Mouse (Mus musculus) midbrain, embryonic 12.5 days (tissue): ENCODE measurements around the gene Sept12. TPM values are rescaled to one million over a fixed set of nuclear protein-coding genes. Genes with fewer than 3 reads are reported as not detected.

Experiments
- ATAC-seq: fragments of 200-750 bp; cut with Nextera tagmentation; 2 replicates; pipeline ENCODE4 v1.8.0; 2017; ENCODE audit warnings: low read depth, moderate TSS enrichment, moderate library complexity; ENCODE audit not compliant: low FRiP score
- H3K27ac ChIP-seq: fragments of 300-500 bp; sonication (generic); replicated peaks from 2 replicates; pipeline ENCODE4 v1.5.1; 2016; ENCODE audit warnings: mild to moderate bottlenecking
- H3K27me3 ChIP-seq: fragments of 300-500 bp; sonication (generic); 2 replicates; pipeline ENCODE4 v1.6.1; 2016; ENCODE audit warnings: mild to moderate bottlenecking
- H3K36me3 ChIP-seq: fragments of 300-500 bp; sonication (generic); 2 replicates; pipeline ENCODE4 v1.6.1; 2016
- H3K4me1 ChIP-seq: fragments of 300-500 bp; sonication (generic); 2 replicates; pipeline ENCODE4 v1.6.1; 2016
- H3K4me2 ChIP-seq: fragments of 300-500 bp; sonication (generic); replicated peaks from 2 replicates; pipeline ENCODE4 v1.6.1; 2016; ENCODE audit warnings: mild to moderate bottlenecking, moderate library complexity
- H3K4me3 ChIP-seq: fragments of 300-500 bp; sonication (generic); 2 replicates; pipeline ENCODE4 v1.5.1; 2016; ENCODE audit warnings: mild to moderate bottlenecking
- H3K9ac ChIP-seq: fragments of 300-500 bp; sonication (generic); replicated peaks from 2 replicates; pipeline ENCODE4 v1.6.1; 2016; ENCODE audit warnings: mild to moderate bottlenecking, moderate library complexity
- H3K9me3 ChIP-seq: fragments of 300-500 bp; sonication (generic); 2 replicates; pipeline ENCODE4 v1.6.1; 2016; ENCODE audit warnings: mild to moderate bottlenecking
- WGBS: fragments of 180-500 bp; shearing (Covaris S2); methylation state at CpG from one replicate; pipeline ENCODE4 v1.1.7; 2016; 5-methylcytosine and 5-hydroxymethylcytosine counted together
- polyA plus RNA-seq: library from polyadenylated mRNA; unstranded; fragments of >200 nt; fragmentation: Nextera tagmentation; extraction: Ambion mirVana; gene quantifications from 2 replicates; pipeline ENCODE4 v1.2.1, GENCODE M21; 2016

Sept12 gene
- polyA plus RNA-seq, 1 experiment from 2014 or later: not detected

DNA sequence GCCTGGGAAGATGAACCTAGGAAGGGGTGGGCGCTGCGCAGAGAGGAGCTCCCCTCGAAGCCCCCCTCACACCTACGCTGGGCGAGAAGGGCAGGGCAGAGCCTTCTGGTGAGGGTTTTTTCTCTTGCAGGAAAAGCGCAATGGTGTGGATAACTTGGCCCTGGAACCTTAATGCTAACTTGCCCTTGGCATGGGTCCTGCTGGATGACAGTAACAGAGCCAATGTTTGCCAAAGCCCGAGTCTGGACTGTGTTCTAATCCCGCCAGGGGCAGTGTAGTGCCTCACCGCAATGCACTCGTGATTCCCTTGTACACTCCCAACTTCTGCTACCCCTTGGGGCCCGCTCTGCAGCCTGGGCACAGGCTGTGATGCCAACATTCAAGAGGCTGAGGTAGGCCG lies 10.4 kb upstream of the Sept12 start:
- no peak for ATAC-seq
- H3K4me3 ChIP-seq: no peak overlapping the region
- no peak overlapping the region for H3K4me2 ChIP-seq
- H3K9ac ChIP-seq: no peak overlapping the region
- peaks cover 23% of the 10 kb centered on the region for H3K4me1 ChIP-seq
- H3K9me3 ChIP-seq: no peaks in the 10 kb centered on the region
- no peaks in the 10 kb centered on the region for H3K27me3 ChIP-seq
- 83% methylated on average over 12 of the region's 12 CpGs for WGBS
- peaks cover 13% of the 10 kb centered on the region for H3K36me3 ChIP-seq
- no peak overlapping the region for H3K27ac ChIP-seq

DNA sequence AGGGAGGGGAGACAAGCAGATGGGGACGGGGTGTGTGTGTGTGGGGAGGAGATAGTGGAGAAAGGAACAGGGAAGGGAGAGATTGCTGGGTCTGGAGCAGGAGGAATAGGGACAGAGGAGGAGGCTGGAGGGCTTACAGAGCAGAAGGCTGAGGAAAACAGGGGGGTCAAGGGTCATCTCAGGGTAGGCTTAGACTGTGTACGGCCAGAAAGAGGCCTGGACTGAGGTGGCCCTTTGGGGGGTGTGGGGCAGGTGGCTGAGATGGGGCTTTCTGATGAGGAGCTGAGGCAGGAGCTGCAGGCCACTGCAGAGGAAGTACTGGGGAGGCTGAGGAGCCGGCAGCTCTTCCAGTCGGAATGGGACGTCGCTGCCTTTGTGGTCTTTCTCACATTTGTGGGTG lies 9.8 kb upstream of the Sept12 start:
- H3K4me1 ChIP-seq: peaks cover 18% of the 10 kb centered on the region
- H3K27me3 ChIP-seq: no peaks in the 10 kb centered on the region
- peaks cover 13% of the 10 kb centered on the region for H3K36me3 ChIP-seq
- no peak overlapping the region for H3K4me3 ChIP-seq
- 61% methylated on average over 6 of the region's 6 CpGs for WGBS
- no peaks in the 10 kb centered on the region for H3K9me3 ChIP-seq
- H3K4me2 ChIP-seq: no peak overlapping the region
- H3K27ac ChIP-seq: no peak overlapping the region
- no peak overlapping the region for H3K9ac ChIP-seq
- no peak for ATAC-seq

DNA sequence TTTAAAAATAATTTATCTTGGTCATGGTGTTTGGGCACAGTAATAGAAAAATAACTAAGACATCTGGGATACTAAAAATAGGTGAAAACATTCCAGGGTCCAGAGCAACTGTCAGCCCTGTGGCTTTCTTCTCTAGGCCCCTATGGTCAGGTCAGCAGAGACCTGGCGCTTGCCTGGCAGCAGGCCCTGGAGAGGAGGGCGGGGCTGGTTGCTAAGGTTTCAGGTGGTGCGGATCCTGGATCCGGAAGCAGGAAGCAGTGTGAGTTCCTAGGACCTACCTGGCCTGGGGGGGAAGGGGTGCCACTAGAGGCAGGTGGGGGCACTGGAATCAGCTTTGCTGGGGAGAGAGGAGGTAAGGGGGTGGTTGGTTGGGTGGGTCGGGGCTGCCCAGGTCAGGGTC lies 9.4 kb upstream of the Sept12 start, which contains the start of gene Smim22:
TSS of gene Smim22 (plus strand) at position 222 of the 400 bp plus-strand sequence.
- Histone ChIP-seq H3K9ac (no peak within 1 kb of the TSS), H3K4me1 (peaks cover 14% of the 10 kb centered on the region), H3K4me3 (no peak within 1 kb of the TSS), H3K27ac (no peak within 1 kb of the TSS), H3K27me3 (no peaks in the 10 kb centered on the region), H3K36me3 (peaks cover 13% of the 10 kb centered on the region), H3K4me2 (no peak within 1 kb of the TSS), H3K9me3 (no peaks in the 10 kb centered on the region)
- no peak for ATAC-seq
- 54% methylated on average over 5 of the region's 5 CpGs for WGBS

DNA sequence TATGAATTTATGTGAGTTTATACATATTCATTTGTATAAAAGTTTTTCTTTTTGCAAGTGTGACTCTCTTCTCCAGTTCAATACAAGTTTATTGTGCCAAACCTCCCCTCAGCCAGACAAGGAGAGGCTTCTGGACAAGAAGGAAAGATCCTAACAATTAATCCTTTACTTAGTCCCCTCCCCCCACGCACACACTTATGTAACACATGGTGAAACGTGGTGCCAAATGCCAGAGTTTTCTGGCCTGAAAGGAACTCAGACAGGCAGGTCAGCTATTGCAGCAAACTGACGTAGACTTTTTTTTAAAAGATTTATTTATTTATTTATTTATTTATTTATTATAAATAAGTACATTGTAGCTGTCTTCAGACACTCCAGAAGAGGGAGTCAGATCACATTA lies 3.0 kb upstream of the Sept12 start:
- ATAC-seq: no peak
- WGBS: 71% methylated on average over 3 of the region's 3 CpGs
- Histone ChIP-seq H3K27ac (no peak overlapping the region), H3K9ac (no peak overlapping the region), H3K4me2 (no peak overlapping the region), H3K9me3 (no peaks in the 10 kb centered on the region), H3K4me3 (no peak overlapping the region), H3K4me1 (no peaks in the 10 kb centered on the region), H3K36me3 (no peaks in the 10 kb centered on the region), H3K27me3 (no peaks in the 10 kb centered on the region)

DNA sequence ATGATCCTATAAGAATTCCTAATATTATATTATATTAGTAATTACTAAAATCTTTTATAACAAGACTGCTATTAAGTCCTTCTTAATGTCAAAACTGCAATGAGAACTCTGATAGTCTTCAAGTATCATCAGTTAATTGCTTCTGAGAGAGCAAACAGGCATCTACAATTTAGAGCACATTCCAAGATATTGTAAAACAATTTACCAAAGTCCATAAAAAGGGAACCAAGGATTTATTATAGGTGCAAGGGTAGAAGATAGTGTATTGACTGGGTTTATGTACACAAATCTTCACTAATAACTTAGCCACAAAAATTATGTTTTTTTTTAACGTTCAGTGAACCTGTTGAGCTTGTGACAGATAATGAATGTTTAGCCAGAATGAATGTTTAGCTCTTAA lies 1.3 kb upstream of the Sept12 start:
- Histone ChIP-seq H3K36me3 (no peaks in the 10 kb centered on the region), H3K4me3 (no peak overlapping the region), H3K27ac (no peak overlapping the region), H3K9me3 (no peaks in the 10 kb centered on the region), H3K4me1 (no peaks in the 10 kb centered on the region), H3K9ac (no peak overlapping the region), H3K27me3 (no peaks in the 10 kb centered on the region), H3K4me2 (no peak overlapping the region)
- WGBS: 87% methylated on average over 1 of the region's 1 CpGs
- no peak for ATAC-seq

DNA sequence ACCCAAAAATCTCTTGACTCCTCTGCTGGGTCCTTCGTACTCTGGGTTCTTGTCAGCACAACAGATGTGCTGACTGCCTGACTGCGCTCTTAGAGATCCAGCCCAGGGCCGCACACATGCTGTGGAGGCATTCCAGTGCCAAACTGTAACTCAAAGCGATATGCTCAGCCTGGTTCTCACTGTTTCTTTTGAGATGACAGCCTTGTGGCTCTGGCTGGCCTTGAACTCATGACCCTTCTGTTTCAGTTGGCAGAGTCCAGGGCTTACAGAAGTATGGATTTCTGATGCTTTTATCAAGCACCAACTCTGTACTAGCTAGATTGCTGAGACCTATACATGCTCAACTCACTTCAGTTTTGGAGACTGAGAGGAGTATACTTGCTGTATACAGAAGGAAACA lies 4.4 kb downstream of the Sept12 start:
- no peak overlapping the region for H3K27ac ChIP-seq
- no peak overlapping the region for H3K4me3 ChIP-seq
- H3K4me1 ChIP-seq: no peaks in the 10 kb centered on the region
- 81% methylated on average over 4 of the region's 4 CpGs for WGBS
- no peaks in the 10 kb centered on the region for H3K27me3 ChIP-seq
- no peak overlapping the region for H3K4me2 ChIP-seq
- H3K9ac ChIP-seq: no peak overlapping the region
- no peaks in the 10 kb centered on the region for H3K9me3 ChIP-seq
- ATAC-seq: no peak
- H3K36me3 ChIP-seq: no peaks in the 10 kb centered on the region

DNA sequence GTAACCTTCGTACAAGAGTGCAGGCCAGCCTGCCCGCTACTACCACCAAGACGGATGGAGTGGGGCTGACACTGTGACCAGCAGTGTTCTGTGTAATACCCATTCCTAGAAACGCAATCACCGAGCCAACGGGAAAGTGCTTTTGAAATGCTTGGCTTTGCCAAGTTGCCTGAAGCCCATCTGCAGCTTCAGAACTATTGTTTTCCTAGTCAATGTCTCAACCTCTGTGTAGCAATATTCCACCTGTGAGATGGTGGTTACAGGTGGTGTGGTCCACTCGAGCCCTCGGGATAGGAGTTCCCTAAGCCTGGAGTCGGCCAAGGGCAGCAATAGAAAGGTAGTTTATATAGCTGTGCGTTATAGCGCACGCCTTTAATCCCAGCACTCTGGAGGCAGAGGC lies 12.9 kb downstream of the Sept12 start:
- Histone ChIP-seq H3K27me3 (no peaks in the 10 kb centered on the region), H3K4me3 (no peak overlapping the region), H3K4me1 (no peaks in the 10 kb centered on the region), H3K9me3 (no peaks in the 10 kb centered on the region), H3K36me3 (no peaks in the 10 kb centered on the region), H3K9ac (no peak overlapping the region), H3K4me2 (no peak overlapping the region), H3K27ac (no peak overlapping the region)
- WGBS: 93% methylated on average over 12 of the region's 12 CpGs
- no peak for ATAC-seq

DNA sequence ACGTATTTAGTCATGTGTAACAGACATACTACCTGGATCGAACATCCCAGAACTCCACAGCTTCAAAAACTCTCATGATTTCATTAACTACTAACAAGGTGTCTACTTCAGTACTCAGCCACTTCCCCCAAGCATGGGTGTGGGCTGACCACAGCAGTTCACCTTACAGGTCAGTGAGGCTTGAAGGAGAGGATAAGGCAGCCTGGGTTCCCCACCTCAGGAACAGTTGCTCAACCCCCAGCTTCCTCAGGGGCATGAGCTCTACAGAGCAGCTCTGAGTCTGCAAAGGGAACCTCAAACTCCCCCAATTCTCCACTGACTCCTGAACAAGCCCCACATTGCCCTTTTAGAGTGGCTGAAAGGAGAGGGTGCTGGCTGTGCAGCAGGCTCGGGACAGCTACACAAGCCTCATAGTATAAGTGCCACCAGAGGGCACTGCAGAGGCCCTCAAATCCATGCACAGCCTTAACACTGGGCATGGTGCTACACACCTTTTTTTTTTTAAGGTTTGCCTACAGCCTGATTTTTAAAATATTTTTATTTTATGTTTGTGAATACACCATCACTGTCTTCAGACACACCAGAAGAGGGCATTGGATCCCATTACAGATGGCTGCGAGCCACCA lies 17.8 kb downstream of the Sept12 start:
- WGBS: 77% methylated on average over 4 of the region's 4 CpGs

DNA sequence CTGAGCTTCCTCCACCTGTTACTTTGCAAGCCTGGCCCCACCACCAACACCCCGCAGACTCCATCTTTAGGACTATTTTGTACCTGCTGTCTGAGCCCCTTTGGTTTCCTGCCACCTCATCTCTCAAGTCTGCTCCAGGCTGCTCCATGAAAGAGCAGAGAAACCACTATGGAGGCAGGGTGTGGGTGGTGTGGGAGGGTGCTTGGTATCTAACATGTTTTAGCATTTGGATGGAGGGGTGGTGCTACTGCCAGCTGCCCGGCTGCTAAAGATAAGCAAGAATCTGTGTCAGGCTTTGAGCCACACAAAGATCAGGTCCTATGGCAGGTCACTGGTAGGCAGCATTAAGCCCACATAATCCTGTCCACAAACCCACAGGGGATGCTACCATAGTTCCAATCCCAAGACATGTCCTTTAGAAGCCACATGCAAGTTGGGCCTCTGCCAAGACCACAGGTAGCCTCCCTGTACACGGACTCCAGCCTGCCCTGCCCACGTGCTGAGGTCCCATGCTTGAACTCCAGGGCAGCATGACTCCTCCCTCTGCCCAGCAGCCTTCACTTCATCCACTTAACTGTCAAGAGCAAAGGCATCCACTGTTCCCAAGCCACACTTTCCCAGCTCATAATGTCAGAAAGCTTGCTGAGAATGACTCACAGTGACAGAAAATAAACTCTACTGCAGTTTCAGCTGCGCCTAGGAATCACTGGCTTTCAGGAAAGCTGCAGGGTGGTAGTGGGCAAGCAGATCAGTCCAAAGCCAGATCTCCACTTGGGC lies 19.2 kb downstream of the Sept12 start:
- H3K27ac ChIP-seq: no peak overlapping the region
- H3K27me3 ChIP-seq: no peaks in the 10 kb centered on the region
- H3K9me3 ChIP-seq: no peaks in the 10 kb centered on the region
- H3K9ac ChIP-seq: no peak overlapping the region
- H3K4me3 ChIP-seq: no peak overlapping the region
- WGBS: 63% methylated on average over 5 of the region's 5 CpGs
- H3K36me3 ChIP-seq: no peaks in the 10 kb centered on the region
- no peaks in the 10 kb centered on the region for H3K4me1 ChIP-seq
- no peak for ATAC-seq
- H3K4me2 ChIP-seq: no peak overlapping the region

More for the DNA sequence above, 17.8 kb downstream of the Sept12 start:
- no peaks in the 10 kb centered on the region for H3K36me3 ChIP-seq
- H3K9me3 ChIP-seq: no peaks in the 10 kb centered on the region
- no peaks in the 10 kb centered on the region for H3K27me3 ChIP-seq
- 0 out of 2 replicates have a peak, but pooled peaks have one; percentile 23 for ATAC-seq
- no peak overlapping the region for H3K4me3 ChIP-seq
- H3K27ac ChIP-seq: no peak overlapping the region
- H3K9ac ChIP-seq: no peak overlapping the region
- no peaks in the 10 kb centered on the region for H3K4me1 ChIP-seq
- H3K4me2 ChIP-seq: no peak overlapping the region

DNA sequence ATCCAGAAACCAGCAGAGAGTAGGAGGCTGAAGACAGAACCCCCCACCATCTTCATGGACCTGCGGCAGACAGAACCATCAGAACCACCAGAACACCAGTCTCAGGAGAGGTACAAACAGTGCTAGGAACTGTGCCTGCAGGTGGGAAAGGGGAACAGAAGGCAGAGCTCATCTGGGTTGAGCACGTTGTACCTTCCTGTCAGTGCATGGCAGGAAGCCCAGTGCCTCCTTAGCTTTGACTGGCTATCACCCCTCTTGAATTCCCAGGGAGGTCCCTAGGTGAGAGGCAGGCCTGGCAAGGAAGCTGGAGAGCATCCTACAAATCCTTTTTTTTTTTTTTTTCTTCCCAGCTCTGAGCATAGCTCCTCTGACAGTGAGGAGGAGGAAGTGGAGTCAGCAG lies 21.5 kb downstream of the Sept12 start:
- Histone ChIP-seq H3K9ac (no peak overlapping the region), H3K27ac (no peak overlapping the region), H3K36me3 (no peaks in the 10 kb centered on the region), H3K4me3 (no peak overlapping the region), H3K27me3 (no peaks in the 10 kb centered on the region), H3K4me2 (no peak overlapping the region), H3K9me3 (no peaks in the 10 kb centered on the region), H3K4me1 (no peaks in the 10 kb centered on the region)
- ATAC-seq: no peak
- WGBS: 84% methylated on average over 2 of the region's 2 CpGs

DNA sequence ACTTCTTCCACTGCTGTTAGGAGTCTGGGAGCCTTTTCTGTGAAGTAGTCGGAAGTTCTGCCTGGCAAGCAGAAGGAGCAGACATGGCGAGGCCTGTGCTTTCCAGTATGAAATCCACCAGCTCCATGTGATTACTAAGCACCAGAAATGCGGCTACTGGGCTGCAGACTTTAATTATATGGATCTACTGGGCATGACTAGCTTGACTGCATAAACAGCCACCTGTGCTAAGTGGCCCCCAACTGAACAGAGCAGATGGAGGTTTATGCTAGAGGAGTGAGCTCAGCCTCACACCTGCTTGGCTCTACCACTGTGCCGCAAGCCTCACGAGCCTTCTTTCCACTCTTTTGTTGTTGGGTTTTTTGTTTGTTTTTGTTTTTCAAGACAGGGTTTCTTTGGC lies 23.1 kb downstream of the Sept12 start:
- H3K4me2 ChIP-seq: no peak overlapping the region
- no peaks in the 10 kb centered on the region for H3K4me1 ChIP-seq
- no peaks in the 10 kb centered on the region for H3K9me3 ChIP-seq
- H3K9ac ChIP-seq: no peak overlapping the region
- ATAC-seq: no peak
- no peak overlapping the region for H3K4me3 ChIP-seq
- H3K27me3 ChIP-seq: no peaks in the 10 kb centered on the region
- no peak overlapping the region for H3K27ac ChIP-seq
- 83% methylated on average over 5 of the region's 5 CpGs for WGBS
- H3K36me3 ChIP-seq: no peaks in the 10 kb centered on the region

DNA sequence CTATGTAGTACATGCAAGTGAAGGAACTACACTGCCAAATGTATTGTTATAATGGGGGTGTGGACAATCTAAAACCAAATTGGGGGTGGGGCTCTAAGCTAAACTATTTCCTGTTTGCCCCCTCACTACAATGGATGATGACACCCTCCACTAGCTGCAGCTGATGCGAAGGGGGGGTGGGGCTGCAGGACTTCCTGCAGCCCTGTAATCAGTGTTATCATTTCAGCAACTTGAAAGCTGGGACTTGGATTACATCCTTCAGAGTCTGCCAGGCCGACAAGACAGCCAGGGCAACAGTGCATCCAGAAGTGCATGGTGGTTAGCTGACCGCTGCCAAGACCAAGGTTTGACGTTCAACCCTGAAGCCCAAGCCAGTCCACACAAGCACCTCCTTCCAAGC lies 26.0 kb downstream of the Sept12 start:
- no peaks in the 10 kb centered on the region for H3K36me3 ChIP-seq
- no peak overlapping the region for H3K4me2 ChIP-seq
- ATAC-seq: no peak
- H3K27ac ChIP-seq: no peak overlapping the region
- H3K27me3 ChIP-seq: no peaks in the 10 kb centered on the region
- 88% methylated on average over 4 of the region's 4 CpGs for WGBS
- H3K4me3 ChIP-seq: no peak overlapping the region
- no peaks in the 10 kb centered on the region for H3K9me3 ChIP-seq
- H3K4me1 ChIP-seq: no peaks in the 10 kb centered on the region
- H3K9ac ChIP-seq: no peak overlapping the region
